Mouse (Mus musculus): ENCODE data around the gene Rgs9bp.
"Not testable (repeated sequence)": the region's sequence is repeated elsewhere in the genome, so short reads cannot be mapped to it uniquely, and the experiment has no call there.

Rgs9bp gene

DNA sequence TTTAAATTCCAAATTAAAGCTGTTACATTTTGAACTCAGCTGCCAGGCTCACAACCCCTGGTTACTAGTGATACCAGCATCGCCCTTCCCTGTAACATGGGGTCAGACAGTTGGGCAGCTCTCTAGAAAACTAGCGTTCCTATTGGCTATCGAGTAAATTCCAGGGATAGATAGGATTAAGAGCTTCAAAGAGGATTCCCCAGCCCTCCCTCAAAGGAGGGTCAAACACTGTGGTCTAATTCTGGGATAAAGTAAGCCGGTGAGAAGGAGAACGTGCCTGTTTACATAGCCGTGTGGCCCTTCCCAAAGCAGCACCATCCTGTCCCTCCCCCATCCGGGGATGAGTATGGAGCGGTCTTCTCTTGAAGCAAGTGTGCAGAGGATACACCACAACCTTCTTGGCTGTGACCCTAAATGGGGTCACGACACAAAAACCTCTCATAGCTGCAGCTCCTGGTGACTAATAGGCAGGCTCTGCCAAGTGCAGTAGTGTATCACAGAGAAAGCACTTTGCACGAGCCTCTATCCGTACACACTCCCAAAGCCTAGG lies 1.8 kb downstream of the Rgs9bp start:
- no peak for DNase-seq (ENCODE audit: low spot score)

- DNase-seq (ENCODE audit: low spot score), result no peak
Measured at GRCm38 (mm10) chr7:35582719-35583118, 2.7 kb downstream of the Rgs9bp start.

GRCm38 (mm10) chr7:35579849-35580248 lies 5.5 kb downstream of the Rgs9bp start:
- DNase-seq (ENCODE audit: low spot score), result no peak

DNA sequence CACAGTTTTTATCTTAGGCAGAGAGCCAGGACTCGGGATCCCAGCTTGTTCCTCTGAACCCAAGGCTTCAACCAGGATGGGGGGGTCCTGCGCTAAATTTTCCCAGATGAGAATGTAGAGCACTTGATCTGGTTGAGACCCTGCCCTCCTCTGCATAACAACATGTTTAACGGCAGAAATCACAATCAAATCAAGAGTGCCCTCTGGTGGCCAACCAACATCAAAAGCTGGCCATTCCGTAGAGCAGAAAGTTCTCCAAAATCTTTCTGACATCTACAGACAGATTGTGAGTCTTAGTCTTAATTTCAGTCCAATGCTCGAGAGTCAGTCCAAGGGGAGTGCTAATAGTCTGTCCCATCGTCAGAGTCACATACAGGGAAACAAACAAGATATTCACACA lies 14.5 kb downstream of the Rgs9bp start:
- DNase-seq (ENCODE audit: low spot score), result not testable (repeated sequence)

DNA sequence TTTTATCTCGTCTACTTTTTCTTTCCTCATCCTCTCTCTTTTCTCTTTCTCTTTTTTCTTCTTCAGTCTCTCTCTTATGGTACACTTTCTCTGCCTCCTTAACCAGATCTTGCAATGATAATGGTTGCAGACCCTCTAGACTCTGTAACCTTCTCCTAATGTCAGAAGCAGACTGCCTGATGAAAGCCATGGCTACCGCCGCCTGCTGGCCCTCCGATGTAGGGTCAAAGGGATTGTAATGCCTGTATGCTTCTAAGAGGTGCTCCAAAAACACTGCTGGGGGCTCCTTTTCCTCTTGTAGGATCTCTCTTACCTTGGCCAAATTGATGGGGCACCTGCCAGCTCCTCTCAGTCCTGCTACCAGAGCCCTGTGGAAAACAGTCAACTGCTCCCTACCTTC lies 15.7 kb downstream of the Rgs9bp start:
- not testable (repeated sequence) for DNase-seq (ENCODE audit: low spot score)

- not testable (repeated sequence) for DNase-seq (ENCODE audit: low spot score)
Measured at GRCm38 (mm10) chr7:35565965-35566364, 19.4 kb downstream of the Rgs9bp start.

GRCm38 (mm10) chr7:35564872-35565271 lies 20.5 kb downstream of the Rgs9bp start:
- DNase-seq (ENCODE audit: low spot score), result not testable (repeated sequence)

- DNase-seq (ENCODE audit: low spot score), result no peak
Measured at GRCm38 (mm10) chr7:35564067-35564865, 21.1 kb downstream of the Rgs9bp start.

DNA sequence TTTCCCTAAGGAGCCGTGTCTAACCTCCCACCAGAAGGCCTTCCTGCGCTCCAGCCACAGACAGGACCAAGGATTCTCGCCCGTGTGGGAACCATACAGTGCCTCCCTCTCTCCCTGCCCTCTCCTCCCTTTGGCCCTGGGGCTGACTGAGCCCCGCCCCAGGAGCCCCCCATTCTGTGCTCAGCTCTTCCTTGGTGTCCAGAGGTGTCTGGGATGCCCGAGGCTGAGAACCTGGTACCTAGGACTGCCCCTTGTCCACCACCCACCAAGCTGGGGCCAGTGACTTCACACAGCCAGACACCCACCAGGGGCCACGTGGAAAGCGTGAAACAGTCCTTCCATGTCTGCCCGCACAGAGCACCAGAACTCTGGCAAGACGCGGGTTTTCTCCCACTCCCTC lies 22.3 kb downstream of the Rgs9bp start:
- no peak for DNase-seq (ENCODE audit: low spot score)

DNA sequence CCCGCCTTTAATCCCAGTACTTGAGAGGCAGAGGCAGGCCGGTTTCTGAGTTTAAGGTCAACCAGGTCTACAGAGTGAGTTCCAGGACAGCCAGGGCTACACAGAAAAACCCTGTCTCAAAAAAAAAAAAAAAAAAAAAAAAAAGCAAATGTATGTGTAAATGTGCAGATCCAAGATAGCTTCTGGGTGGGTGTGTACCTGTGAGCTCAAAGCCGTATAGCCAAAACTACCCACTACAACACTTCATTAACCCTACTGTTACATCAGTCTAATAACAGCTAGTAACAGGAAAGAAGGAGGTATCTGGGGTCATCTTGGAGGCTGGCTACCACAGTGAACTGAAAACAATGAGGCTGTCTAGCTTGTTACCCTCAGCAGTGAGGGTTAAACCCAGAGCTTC lies 25.5 kb downstream of the Rgs9bp start:
- no peak for DNase-seq (ENCODE audit: low spot score)

- no peak for DNase-seq (ENCODE audit: low spot score)
Measured at GRCm38 (mm10) chr7:35558681-35559080, 26.7 kb downstream of the Rgs9bp start.

GRCm38 (mm10) chr7:35557577-35557976 lies 27.8 kb downstream of the Rgs9bp start:
- DNase-seq (ENCODE audit: low spot score), result no peak

DNA sequence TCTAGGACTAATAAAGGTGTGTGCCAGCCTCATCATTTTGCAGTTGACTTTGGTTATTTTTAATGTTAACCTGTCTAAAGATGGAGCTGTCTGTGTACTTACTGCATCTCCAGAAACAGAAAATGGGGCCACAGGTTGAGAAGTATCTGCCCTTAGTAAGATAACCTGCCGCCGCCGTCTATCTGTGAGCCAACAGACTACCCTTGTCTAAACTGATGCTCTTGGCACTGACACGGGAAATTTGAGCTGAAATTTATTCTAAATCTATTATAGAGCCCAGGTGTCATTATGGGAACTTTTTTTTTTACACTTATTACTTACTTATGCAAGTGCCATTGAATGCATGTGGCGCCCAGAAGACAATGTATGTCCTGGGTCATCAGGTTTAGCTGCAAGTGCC lies 28.5 kb downstream of the Rgs9bp start:
- no peak for DNase-seq (ENCODE audit: low spot score)

- DNase-seq (ENCODE audit: low spot score), result no peak
Measured at GRCm38 (mm10) chr7:35556205-35556603, 29.2 kb downstream of the Rgs9bp start, which contains the start of gene Nudt19. Gene Nudt19 (minus strand): TSS chr7:35556304.

- DNase-seq (ENCODE audit: low spot score), result peak; percentile 86
Measured at GRCm38 (mm10) chr7:35555224-35556204, 29.9 kb downstream of the Rgs9bp start.

GRCm38 (mm10) chr7:35554605-35555175 lies 30.7 kb downstream of the Rgs9bp start:
- DNase-seq (ENCODE audit: low spot score), result no peak

- DNase-seq (ENCODE audit: low spot score), result no peak
Measured at GRCm38 (mm10) chr7:35553751-35554604, 31.4 kb downstream of the Rgs9bp start.

GRCm38 (mm10) chr7:35545881-35546280 lies 39.5 kb downstream of the Rgs9bp start:
- no peak for DNase-seq (ENCODE audit: low spot score)

DNA sequence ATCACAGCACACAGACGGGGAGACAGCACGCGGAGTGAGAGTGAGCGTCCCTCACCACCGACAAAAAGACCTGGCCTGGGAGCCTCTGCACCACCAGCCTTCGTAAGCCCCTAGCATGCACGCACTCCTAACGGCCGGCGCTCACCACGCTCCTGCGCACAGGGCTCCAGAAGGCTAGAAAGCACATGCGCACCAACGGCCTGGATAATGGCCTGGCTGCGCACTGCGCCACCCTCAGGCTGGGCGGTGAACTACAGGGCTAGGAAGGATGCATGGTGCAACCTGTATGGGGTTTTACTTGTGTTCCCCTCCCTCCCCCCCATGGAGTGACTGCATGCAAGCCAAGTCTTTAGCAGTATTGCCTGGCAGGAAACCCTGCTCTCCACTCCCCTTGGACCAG lies 47.8 kb downstream of the Rgs9bp start, which contains the start of gene Tdrd12:
Gene Tdrd12 (minus strand): TSS at position 184 of the 400 bp plus-strand sequence.
- DNase-seq (ENCODE audit: low spot score), result no peak

DNA sequence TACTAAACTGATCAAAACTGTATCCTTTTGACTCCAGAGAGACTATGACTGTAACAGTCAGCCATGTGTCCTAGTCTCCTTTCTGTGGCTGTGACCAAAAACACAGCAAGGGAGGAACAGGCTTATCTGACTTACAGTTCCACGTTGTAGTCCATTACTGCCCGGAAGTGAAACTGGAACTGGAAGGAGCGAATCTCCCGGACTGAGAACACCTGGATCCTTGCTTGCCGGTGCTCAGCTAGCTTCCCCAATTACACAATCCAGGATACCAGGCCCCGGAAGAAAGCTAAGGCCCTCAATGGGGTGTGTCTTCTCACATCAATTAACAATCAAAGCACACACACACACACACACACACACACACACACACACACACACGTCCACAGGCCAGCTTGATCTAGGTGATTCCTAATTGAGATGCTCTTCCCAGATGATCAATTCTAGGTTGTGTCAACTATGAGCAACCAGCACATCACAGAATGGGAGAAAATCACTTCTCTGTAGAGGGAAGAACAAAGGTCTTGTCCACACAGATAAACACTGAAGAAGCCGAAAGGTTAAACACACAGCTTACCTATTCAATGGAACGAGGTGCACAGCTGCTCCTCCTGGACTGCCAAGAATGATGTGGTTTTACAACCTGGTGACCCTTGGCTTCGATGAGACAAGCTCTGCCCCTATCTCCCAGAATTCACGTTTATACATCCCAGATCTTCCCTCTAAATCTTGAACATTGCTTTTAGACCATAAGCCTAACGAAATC lies 49.5 kb downstream of the Rgs9bp start:
- no peak for DNase-seq (ENCODE audit: low spot score)
